In genomic region chr1:58889826-58890546, GRCm38 (mm10) we compare ENCODE assay signal across 16 mouse cellular contexts.
DNase-seq lines count a peak whose midpoint lies in the region; ATAC-seq lines count a peak whose summit lies in the region.
"Had no signal": no experiment of that assay in that cellular context is flagged by ENCODE, and none has a peak within 500 bp of the region (broad histone marks: within the 10 kb centered on the region; RNA-seq: fewer than 3 reads in every experiment).

No protein-coding gene starts in this region.

- no peaks in the 10 kb centered on the region for H3K27me3 ChIP-seq in limb, embryonic 10.5 days (ENCODE audit: low read depth, poor library complexity, severe bottlenecking)
- no peaks in the 10 kb centered on the region for H3K27me3 ChIP-seq in stomach, embryonic 16.5 days (ENCODE audit: control insufficient read depth, insufficient read depth, low read length)
- no peaks in the 10 kb centered on the region for H3K27me3 ChIP-seq in midbrain, embryonic 15.5 days (replicated peaks)
- H3K27me3 ChIP-seq in midbrain, embryonic 13.5 days: no peaks in the 10 kb centered on the region
- H3K27me3 ChIP-seq: heart, embryonic 15.5 days; megakaryocyte, embryonic 14.5 days; Patski had no signal

- H3K27ac ChIP-seq in limb, embryonic 10.5 days: no peak overlapping the region
- H3K27ac ChIP-seq in stomach, embryonic 16.5 days (ENCODE audit: low read length): peak overlapping the region; percentile 10; the same call in 1 of the 2 replicates
- no peak overlapping the region for H3K27ac ChIP-seq in midbrain, embryonic 15.5 days
- no peak overlapping the region for H3K27ac ChIP-seq in midbrain, embryonic 13.5 days
- H3K27ac ChIP-seq: heart, embryonic 15.5 days; left cerebral cortex, adult 2 months had no signal

- ATAC-seq in stomach, embryonic 16.5 days (ENCODE audit: insufficient read depth, low FRiP score): no peak
- ATAC-seq in midbrain, embryonic 15.5 days (replicated peaks): no peak
- no peak for ATAC-seq in midbrain, embryonic 13.5 days
- ATAC-seq: hindbrain, embryonic 16.5 days; Patski had no signal

- 74% methylated on average over 5 of the region's 5 CpGs for WGBS in limb, embryonic 10.5 days
- 53% methylated on average over 5 of the region's 5 CpGs for WGBS in stomach, embryonic 16.5 days
- WGBS in midbrain, embryonic 15.5 days: 85% methylated on average over 5 of the region's 5 CpGs
- 81% methylated on average over 5 of the region's 5 CpGs for WGBS in midbrain, embryonic 13.5 days

- no peak overlapping the region for H3K9ac ChIP-seq in stomach, embryonic 16.5 days (ENCODE audit: low read length)
- H3K9ac ChIP-seq in midbrain, embryonic 15.5 days: no peak overlapping the region
- H3K9ac ChIP-seq in midbrain, embryonic 13.5 days (replicated peaks): no peak overlapping the region
- H3K9ac ChIP-seq: heart, embryonic 15.5 days had no signal

- H3K4me3 ChIP-seq in limb, embryonic 10.5 days: no peak overlapping the region
- no peak overlapping the region for H3K4me3 ChIP-seq in stomach, embryonic 16.5 days (replicated peaks; ENCODE audit: low read length)
- H3K4me3 ChIP-seq in midbrain, embryonic 15.5 days: no peak overlapping the region
- H3K4me3 ChIP-seq in midbrain, embryonic 13.5 days (replicated peaks): no peak overlapping the region
- H3K4me3 ChIP-seq: heart, embryonic 15.5 days; left cerebral cortex, adult 2 months; megakaryocyte, embryonic 14.5 days; myocyte had no signal

- no peak overlapping the region for H3K4me2 ChIP-seq in stomach, embryonic 16.5 days (ENCODE audit: low read depth, low read length)
- H3K4me2 ChIP-seq in midbrain, embryonic 15.5 days: no peak overlapping the region
- no peak overlapping the region for H3K4me2 ChIP-seq in midbrain, embryonic 13.5 days (replicated peaks)
- H3K4me2 ChIP-seq: heart, embryonic 15.5 days; liver, embryonic 11.5 days had no signal

- DNase-seq in layer of hippocampus, adult 9-11 months: peak; percentile 11
- DNase-seq in layer of hippocampus, adult 9-10 months (ENCODE audit: low spot score): no peak
- peak; percentile 25 for DNase-seq in fat pad, adult 2 months (ENCODE audit: extremely low read depth, low read depth, low spot score)
- DNase-seq in limb, embryonic 10.5 days (ENCODE audit: low spot score): peak; percentile 29
- no peak for DNase-seq in thymus, postnatal 14 days
- DNase-seq: adrenal gland, postnatal 10 days had no signal

- H3K9me3 ChIP-seq in limb, embryonic 10.5 days (replicated peaks): no peaks in the 10 kb centered on the region
- no peaks in the 10 kb centered on the region for H3K9me3 ChIP-seq in stomach, embryonic 16.5 days (replicated peaks; ENCODE audit: control insufficient read depth, low read length)
- no peaks in the 10 kb centered on the region for H3K9me3 ChIP-seq in midbrain, embryonic 15.5 days
- H3K9me3 ChIP-seq in midbrain, embryonic 13.5 days: no peaks in the 10 kb centered on the region
- H3K9me3 ChIP-seq: heart, embryonic 15.5 days had no signal

- no peaks in the 10 kb centered on the region for H3K36me3 ChIP-seq in limb, embryonic 10.5 days
- H3K36me3 ChIP-seq in stomach, embryonic 16.5 days (ENCODE audit: control insufficient read depth, insufficient read depth, low read length): no peaks in the 10 kb centered on the region
- no peaks in the 10 kb centered on the region for H3K36me3 ChIP-seq in midbrain, embryonic 15.5 days (replicated peaks)
- H3K36me3 ChIP-seq in midbrain, embryonic 13.5 days: no peaks in the 10 kb centered on the region
- H3K36me3 ChIP-seq: heart, embryonic 15.5 days had no signal

- H3K4me1 ChIP-seq in limb, embryonic 10.5 days: no peaks in the 10 kb centered on the region
- H3K4me1 ChIP-seq in stomach, embryonic 16.5 days (ENCODE audit: control insufficient read depth, insufficient read depth, low read length): no peaks in the 10 kb centered on the region
- no peaks in the 10 kb centered on the region for H3K4me1 ChIP-seq in midbrain, embryonic 15.5 days
- H3K4me1 ChIP-seq in midbrain, embryonic 13.5 days (replicated peaks): no peaks in the 10 kb centered on the region
- H3K4me1 ChIP-seq: heart, embryonic 15.5 days; megakaryocyte, embryonic 14.5 days had no signal

Comparison
In these comparisons a context has a peak if more than half of its experiments do, and no peak if none do; other contexts are left out.
1. DNase-seq: peak in layer of hippocampus, adult 9-11 months (single experiment), fat pad, adult 2 months (single experiment) and limb, embryonic 10.5 days (single experiment); none in layer of hippocampus, adult 9-10 months (single experiment) and thymus, postnatal 14 days (single experiment).